Comparison of ENCODE assay signal across 18 mouse cellular contexts in genomic region chr11:29098926-29099325, GRCm38 (mm10).
"Had no signal": no experiment of that assay in that cellular context is flagged by ENCODE, and none has a peak within 500 bp of the region (broad histone marks: within the 10 kb centered on the region; RNA-seq: fewer than 3 reads in every experiment).

No protein-coding gene starts in this region.

- DNase-seq: liver, postnatal 0 days; lung, adult 2 months; lung, postnatal 14 days; lung, postnatal 36 days; right cerebral cortex, postnatal 14 days; thymus, adult 18-20 months; thymus, postnatal 14 days; thymus, postnatal 36 days had no signal

- ATAC-seq: liver, postnatal 0 days; lung, postnatal 0 days; midbrain, embryonic 13.5 days; midbrain, embryonic 15.5 days had no signal

- H3K27ac ChIP-seq: lung, embryonic 15.5 days; macrophage; midbrain, embryonic 13.5 days; midbrain, embryonic 15.5 days; neural tube, embryonic 12.5 days; stomach, embryonic 15.5 days; stomach, postnatal 0 days had no signal

- H3K4me2 ChIP-seq: lung, embryonic 15.5 days; midbrain, embryonic 11.5 days; midbrain, embryonic 13.5 days; midbrain, embryonic 15.5 days; neural tube, embryonic 12.5 days; stomach, embryonic 15.5 days had no signal

- H3K27me3 ChIP-seq: lung, embryonic 15.5 days; megakaryocyte, embryonic 14.5 days; midbrain, embryonic 13.5 days; midbrain, embryonic 15.5 days; neural tube, embryonic 12.5 days; stomach, embryonic 15.5 days had no signal

- H3K36me3 ChIP-seq: lung, embryonic 15.5 days; midbrain, embryonic 13.5 days; midbrain, embryonic 15.5 days; neural tube, embryonic 12.5 days; stomach, embryonic 15.5 days had no signal

- H3K4me3 ChIP-seq: lung, embryonic 15.5 days; megakaryocyte, embryonic 14.5 days; midbrain, embryonic 13.5 days; midbrain, embryonic 15.5 days; neural tube, embryonic 12.5 days; stomach, embryonic 15.5 days had no signal

- H3K9ac ChIP-seq: liver, postnatal 0 days; lung, embryonic 15.5 days; midbrain, embryonic 13.5 days; midbrain, embryonic 15.5 days; neural tube, embryonic 12.5 days; stomach, embryonic 15.5 days had no signal

- H3K9me3 ChIP-seq: lung, embryonic 15.5 days; megakaryocyte, embryonic 14.5 days; midbrain, embryonic 13.5 days; midbrain, embryonic 15.5 days; neural tube, embryonic 12.5 days; stomach, embryonic 15.5 days had no signal

- H3K4me1 ChIP-seq: lung, embryonic 15.5 days; megakaryocyte, embryonic 14.5 days; midbrain, embryonic 13.5 days; midbrain, embryonic 15.5 days; neural tube, embryonic 12.5 days; stomach, embryonic 15.5 days had no signal
